Mouse (Mus musculus) cortical plate, adult 2 months (tissue): ENCODE results near the gene Atf6. TPM values are rescaled to one million over a fixed set of nuclear protein-coding genes. Genes with fewer than 3 reads are reported as not detected.

Experiments
- H3K27ac ChIP-seq: fragments of 200-500 bp; 2 replicates; pipeline ENCODE4 v1.5.1; 2012; ENCODE audit warnings: low read length, control low read depth, inconsistent platforms; ENCODE audit not compliant: insufficient read depth
- H3K4me1 ChIP-seq: fragments of 200-500 bp; 2 replicates; pipeline ENCODE4 v1.6.1; 2011; ENCODE audit warnings: low read length; ENCODE audit not compliant: control insufficient read depth, insufficient read depth
- H3K4me3 ChIP-seq: fragments of 200-500 bp; 2 replicates; pipeline ENCODE4 v1.5.1; 2011; ENCODE audit warnings: mild to moderate bottlenecking, low read length, control low read depth; ENCODE audit not compliant: insufficient read depth
- CTCF ChIP-seq: fragments of 200-500 bp; IDR thresholded peaks from 2 replicates; pipeline ENCODE4 v1.5.1; 2011; ENCODE audit warnings: mild to moderate bottlenecking, control low read depth, low read length; ENCODE audit not compliant: insufficient read depth; ENCODE audit errors: extremely low read depth
- POLR2A ChIP-seq: fragments of 200-500 bp; IDR thresholded peaks from 2 replicates; pipeline ENCODE4 v1.6.1; 2011; ENCODE audit warnings: mild to moderate bottlenecking, low read length, control low read depth; ENCODE audit not compliant: insufficient read depth; ENCODE audit errors: extremely low read depth
- polyA plus RNA-seq: library from polyadenylated mRNA; depleted of rRNA; stranded (reverse); fragments of >200 nt; gene quantifications from 2 replicates; pipeline ENCODE4 v1.2.3, GENCODE M21; 2012; rRNA removed

Gene Atf6
- 25.9 and 27.7 TPM in 2 replicates for polyA plus RNA-seq

GRCm38 (mm10) chr1:170867691-170868105, at the start of gene Atf6:
Atf6 (minus strand) TSS chr1:170867771.
- H3K27ac ChIP-seq, result peak within 1 kb of the TSS; percentile 32
- TF ChIP-seq CTCF (no peak), POLR2A (peak; percentile 52; the same call in 1 of the 2 replicates)
- H3K4me3 ChIP-seq, result peak within 1 kb of the TSS; percentile 89
- no peaks in the 10 kb centered on the region; the same call in 1 of the 2 replicates for H3K4me1 ChIP-seq

GRCm38 (mm10) chr1:170915657-170916056, 48.1 kb upstream of the Atf6 start:
- Histone ChIP-seq H3K4me3 (no peak overlapping the region), H3K27ac (no peak overlapping the region), H3K4me1 (no peaks in the 10 kb centered on the region)
- no peak for TF ChIP-seq POLR2A
- no peak for TF ChIP-seq CTCF

DNA sequence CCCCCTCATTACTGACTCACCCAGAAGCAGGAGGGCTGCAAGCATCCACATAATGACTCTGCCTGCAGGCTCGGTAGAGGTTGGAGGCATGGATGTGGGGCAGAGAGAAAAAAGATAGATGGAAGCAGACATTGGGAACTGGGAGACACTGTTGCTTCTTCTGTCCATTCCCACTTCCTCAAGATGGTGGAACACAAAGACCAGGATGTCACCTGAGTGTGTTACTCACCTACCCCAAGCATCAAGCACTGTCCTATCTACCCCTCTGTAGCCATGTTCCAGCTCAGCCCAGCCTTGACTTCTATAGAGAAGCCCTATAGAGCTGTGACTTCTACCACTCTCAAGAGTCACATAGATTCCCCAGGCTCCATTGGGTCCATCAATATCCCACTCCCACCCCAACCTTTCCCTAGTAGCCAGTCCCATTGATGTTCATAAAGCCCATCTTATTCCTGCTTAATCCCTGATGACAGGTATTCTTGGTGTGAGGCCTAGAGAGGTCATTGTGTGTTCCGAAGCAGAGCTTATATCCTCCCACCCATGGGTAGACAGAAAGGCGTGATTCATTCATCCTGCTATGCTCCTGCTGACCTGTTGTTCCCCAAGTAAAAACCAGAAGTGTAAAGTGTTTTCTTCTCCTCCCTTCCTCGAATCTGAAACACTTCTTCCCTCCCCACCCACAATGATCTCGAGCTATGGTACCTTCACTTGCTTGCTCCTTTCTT, 45.5 kb upstream of the Atf6 start, which contains the start of gene Fcrlb:
Fcrlb (minus strand) TSS at position 51 of the 725 bp plus-strand sequence.
- no peak within 1 kb of the TSS for H3K4me3 ChIP-seq
- no peak within 1 kb of the TSS for H3K27ac ChIP-seq

DNA sequence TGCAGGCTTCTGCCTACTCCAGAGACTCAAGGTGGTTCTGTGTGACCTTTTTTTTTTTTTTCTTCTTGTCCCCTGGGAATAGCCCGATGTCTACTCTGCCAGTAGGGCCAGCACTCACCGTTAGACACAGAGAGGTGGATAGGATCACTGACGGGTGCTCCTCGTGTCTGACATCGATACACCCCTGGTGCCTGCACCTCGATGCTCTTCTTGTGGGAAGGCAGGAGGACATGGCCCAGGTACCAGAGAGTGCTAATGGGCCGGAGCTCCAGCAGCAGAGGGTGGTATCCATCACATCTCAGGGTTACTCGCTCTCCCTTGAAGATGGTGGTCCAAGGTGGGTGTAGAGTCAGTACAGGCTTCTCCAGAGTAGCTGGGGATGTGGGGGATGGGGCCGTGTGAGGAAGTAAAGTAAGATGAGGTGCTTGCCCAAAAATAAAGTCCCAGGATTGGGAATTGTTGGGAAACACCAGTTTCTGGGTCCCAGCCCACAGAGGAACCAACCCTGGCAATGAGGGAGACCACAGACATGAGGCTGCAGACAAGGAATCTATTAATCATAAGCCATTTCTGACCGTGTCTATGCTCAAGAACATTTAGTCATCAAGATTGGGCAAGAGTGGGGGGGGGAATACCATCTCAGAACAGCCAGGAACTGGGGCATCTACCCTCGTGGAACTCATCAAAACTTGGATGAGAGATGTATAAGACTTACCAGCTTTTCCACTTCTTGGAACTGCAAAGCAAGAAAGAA, 44.5 kb upstream of the Atf6 start:
- no peak overlapping the region for H3K4me3 ChIP-seq
- no peak overlapping the region for H3K27ac ChIP-seq
- H3K4me1 ChIP-seq, result no peaks in the 10 kb centered on the region
- TF ChIP-seq POLR2A, result no peak
- no peak for TF ChIP-seq CTCF

More for the DNA sequence above, 45.5 kb upstream of the Atf6 start, which contains the start of gene Fcrlb:
- no peak for TF ChIP-seq CTCF
- no peak for TF ChIP-seq POLR2A
- no peaks in the 10 kb centered on the region for H3K4me1 ChIP-seq

- no peaks in the 10 kb centered on the region for H3K4me1 ChIP-seq
- TF ChIP-seq CTCF (no peak), POLR2A (no peak)
- H3K4me3 ChIP-seq, result peak overlapping the region; percentile 55
- H3K27ac ChIP-seq, result no peak overlapping the region
Measured at GRCm38 (mm10) chr1:170908341-170908740, 40.8 kb upstream of the Atf6 start.

GRCm38 (mm10) chr1:170907456-170908191, 40.1 kb upstream of the Atf6 start:
- Histone ChIP-seq H3K27ac (no peak overlapping the region), H3K4me1 (no peaks in the 10 kb centered on the region), H3K4me3 (peak overlapping the region; percentile 55)
- TF ChIP-seq CTCF (no peak), POLR2A (no peak)

GRCm38 (mm10) chr1:170907111-170907455, 39.5 kb upstream of the Atf6 start:
- Histone ChIP-seq H3K27ac (no peak overlapping the region), H3K4me1 (no peaks in the 10 kb centered on the region), H3K4me3 (peak overlapping the region; percentile 55)
- TF ChIP-seq POLR2A, result no peak

DNA sequence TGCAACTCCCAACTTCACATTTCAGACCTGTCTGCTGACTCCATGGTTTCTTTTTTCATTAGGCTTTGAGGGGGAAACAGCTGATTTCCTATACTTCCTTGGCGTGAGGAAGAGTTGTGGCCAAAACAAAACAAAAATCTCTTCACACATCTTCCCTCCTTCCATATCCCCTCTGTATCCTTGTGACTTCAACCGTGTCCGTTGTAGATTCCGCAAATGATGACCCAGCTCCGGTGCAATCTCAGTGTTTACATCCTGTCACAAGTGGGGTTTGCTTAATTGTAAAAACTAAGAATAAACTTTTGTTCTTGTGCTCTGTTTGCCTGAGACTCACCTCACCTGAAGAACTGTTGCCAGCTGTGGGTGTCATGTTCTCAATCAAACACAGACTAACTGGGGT, 35.9 kb upstream of the Atf6 start:
- Histone ChIP-seq H3K27ac (no peak overlapping the region), H3K4me1 (no peaks in the 10 kb centered on the region), H3K4me3 (no peak overlapping the region)
- TF ChIP-seq CTCF (no peak), POLR2A (no peak)

GRCm38 (mm10) chr1:170901536-170902238, 34.1 kb upstream of the Atf6 start:
- peak; percentile 83 for TF ChIP-seq CTCF
- no peak for TF ChIP-seq POLR2A
- no peak overlapping the region for H3K4me3 ChIP-seq
- no peaks in the 10 kb centered on the region for H3K4me1 ChIP-seq
- no peak overlapping the region for H3K27ac ChIP-seq
